Mouse (Mus musculus) hindbrain, postnatal 0 days (tissue): ENCODE results near the gene Kdm4b. TPM values are rescaled to one million over a fixed set of nuclear protein-coding genes. Genes with fewer than 3 reads are reported as not detected.

Experiments used
- ATAC-seq: fragments of 200-750 bp; cut with Nextera tagmentation; 2 replicates; pipeline ENCODE4 v1.8.0; 2017; ENCODE audit warnings: mild to moderate bottlenecking, moderate TSS enrichment, moderate library complexity
- DNase-seq: peaks from one replicate; pipeline ENCODE4 v3.0.0-alpha.2; 2015; ENCODE audit warnings: low spot score
- H3K27ac ChIP-seq: fragments of 300-500 bp; sonication (generic); 2 replicates; pipeline ENCODE4 v1.5.1; 2014; ENCODE audit warnings: mild to moderate bottlenecking
- H3K27me3 ChIP-seq: fragments of 300-500 bp; sonication (generic); 2 replicates; pipeline ENCODE4 v1.6.1; 2014; ENCODE audit warnings: low read length, mixed read lengths; ENCODE audit not compliant: insufficient read depth
- H3K36me3 ChIP-seq: fragments of 300-500 bp; sonication (generic); 2 replicates; pipeline ENCODE4 v1.6.1; 2014; ENCODE audit warnings: low read length, mixed read lengths; ENCODE audit not compliant: insufficient read depth
- H3K4me1 ChIP-seq: fragments of 300-500 bp; sonication (generic); 2 replicates; pipeline ENCODE4 v1.6.1; 2014; ENCODE audit warnings: antibody characterized with exemption, low read length, mixed read lengths; ENCODE audit not compliant: insufficient read depth
- H3K4me2 ChIP-seq: fragments of 300-500 bp; sonication (generic); 2 replicates; pipeline ENCODE4 v1.6.1; 2014; ENCODE audit warnings: low read depth, mild to moderate bottlenecking, low read length, moderate library complexity, mixed read lengths
- H3K4me3 ChIP-seq: fragments of 300-500 bp; sonication (generic); 2 replicates; pipeline ENCODE4 v1.5.1; 2014; ENCODE audit warnings: low read length
- H3K9ac ChIP-seq: fragments of 300-500 bp; sonication (generic); replicated peaks from 2 replicates; pipeline ENCODE4 v1.6.1; 2014; ENCODE audit warnings: mild to moderate bottlenecking, low read length, moderate library complexity, mixed read lengths
- H3K9me3 ChIP-seq: fragments of 300-500 bp; sonication (generic); 2 replicates; pipeline ENCODE4 v1.6.1; 2016; ENCODE audit warnings: low read length, mixed read lengths
- CTCF ChIP-seq: IDR thresholded peaks from 2 replicates; pipeline ENCODE4 v1.5.1; 2016; ENCODE audit warnings: antibody characterized with exemption, control low read depth, low read depth
- WGBS: fragments of 180-500 bp; shearing (Covaris S2); extraction: QIAGEN DNeasy Blood & Tissue Kit; methylation state at CpG from one replicate; pipeline ENCODE4 v1.1.7; 2014; 5-methylcytosine and 5-hydroxymethylcytosine counted together
- polyA plus RNA-seq: library from polyadenylated mRNA; unstranded; fragments of >200 nt; fragmentation: Nextera tagmentation; extraction: Ambion mirVana; gene quantifications from 2 replicates; pipeline ENCODE4 v1.2.1, GENCODE M21; 2015
- total RNA-seq: library from RNA; depleted of rRNA; stranded (reverse); fragments of >200 nt; gene quantifications from 2 replicates; pipeline ENCODE4 v1.2.3, GENCODE M21; 2014; rRNA removed

Gene Kdm4b
- total RNA-seq (137 and 144 TPM in 2 replicates), polyA plus RNA-seq (42.5 and 42.6 TPM in 2 replicates)

- DNase-seq (peak; percentile 100), ATAC-seq (peak; percentile 99)
- H3K9ac ChIP-seq = peak within 1 kb of the TSS; percentile 95
- H3K36me3 ChIP-seq = no peaks in the 10 kb centered on the region
- TF ChIP-seq CTCF = no peak
- peak within 1 kb of the TSS; percentile 98 for H3K27ac ChIP-seq
- WGBS = under 1% methylated on average over 57 of the region's 57 CpGs
- peaks cover 14% of the 10 kb centered on the region for H3K4me1 ChIP-seq
- H3K27me3 ChIP-seq = no peaks in the 10 kb centered on the region
- peak within 1 kb of the TSS; percentile 90 for H3K4me3 ChIP-seq
- no peaks in the 10 kb centered on the region for H3K9me3 ChIP-seq
- H3K4me2 ChIP-seq = peak within 1 kb of the TSS; percentile 84
These were observed at the start of gene Kdm4b for GRCm38 (mm10) chr17:56325450-56326152. Gene Kdm4b, plus strand, starts transcription at chr17:56326062.

GRCm38 (mm10) chr17:56276643-56277566 is 49.0 kb upstream of the Kdm4b start, which contains the start of gene Ticam1:
Gene Ticam1, minus strand, starts transcription at chr17:56276786.
- ATAC-seq = peak; percentile 89
- DNase-seq = peak; percentile 82
- Histone ChIP-seq H3K36me3 (no peaks in the 10 kb centered on the region), H3K9ac (peak within 1 kb of the TSS; percentile 58), H3K4me3 (peak within 1 kb of the TSS; percentile 44), H3K27me3 (no peaks in the 10 kb centered on the region), H3K4me1 (no peaks in the 10 kb centered on the region), H3K4me2 (peak within 1 kb of the TSS; percentile 76), H3K9me3 (no peaks in the 10 kb centered on the region), H3K27ac (peak within 1 kb of the TSS; percentile 69)
- TF ChIP-seq CTCF = peak; percentile 53
- 11% methylated on average over 15 of the region's 21 CpGs for WGBS

- Histone ChIP-seq H3K27me3 (no peaks in the 10 kb centered on the region), H3K4me1 (no peaks in the 10 kb centered on the region), H3K27ac (peak overlapping the region; percentile 69; the same call in 1 of the 2 replicates), H3K36me3 (no peaks in the 10 kb centered on the region), H3K9me3 (no peaks in the 10 kb centered on the region), H3K4me3 (no peak overlapping the region), H3K9ac (no peak overlapping the region), H3K4me2 (no peak overlapping the region)
- DNase-seq (no peak), ATAC-seq (no peak)
- no peak for TF ChIP-seq CTCF
- WGBS = 33% methylated on average over 2 of the region's 2 CpGs
These were observed 48.3 kb upstream of the Kdm4b start for GRCm38 (mm10) chr17:56277567-56277893.

GRCm38 (mm10) chr17:56278340-56278739 is 47.5 kb upstream of the Kdm4b start:
- Histone ChIP-seq H3K27me3 (no peaks in the 10 kb centered on the region), H3K36me3 (no peaks in the 10 kb centered on the region), H3K4me2 (no peak overlapping the region), H3K4me3 (no peak overlapping the region), H3K4me1 (no peaks in the 10 kb centered on the region), H3K9ac (no peak overlapping the region), H3K9me3 (no peaks in the 10 kb centered on the region), H3K27ac (no peak overlapping the region)
- DNase-seq (no peak), ATAC-seq (no peak)
- TF ChIP-seq CTCF = no peak
- WGBS = 86% methylated on average over 5 of the region's 5 CpGs

GRCm38 (mm10) chr17:56279481-56280155 is 46.2 kb upstream of the Kdm4b start:
- Histone ChIP-seq H3K9ac (no peak overlapping the region), H3K4me1 (no peaks in the 10 kb centered on the region), H3K4me3 (no peak overlapping the region), H3K9me3 (no peaks in the 10 kb centered on the region), H3K36me3 (no peaks in the 10 kb centered on the region), H3K27me3 (no peaks in the 10 kb centered on the region), H3K27ac (no peak overlapping the region), H3K4me2 (no peak overlapping the region)
- ATAC-seq = no peak
- WGBS = 93% methylated on average over 12 of the region's 12 CpGs
- no peak for TF ChIP-seq CTCF
- no peak for DNase-seq

GRCm38 (mm10) chr17:56281193-56281592 is 44.7 kb upstream of the Kdm4b start:
- Histone ChIP-seq H3K9ac (no peak overlapping the region), H3K27me3 (no peaks in the 10 kb centered on the region), H3K9me3 (no peaks in the 10 kb centered on the region), H3K4me3 (no peak overlapping the region), H3K27ac (no peak overlapping the region), H3K4me2 (no peak overlapping the region), H3K36me3 (no peaks in the 10 kb centered on the region), H3K4me1 (no peaks in the 10 kb centered on the region)
- 89% methylated on average over 12 of the region's 12 CpGs for WGBS
- no peak for TF ChIP-seq CTCF
- no peak for ATAC-seq
- DNase-seq = no peak
